ENCODE assay signal across 8 mouse cellular contexts in the genomic region with DNA sequence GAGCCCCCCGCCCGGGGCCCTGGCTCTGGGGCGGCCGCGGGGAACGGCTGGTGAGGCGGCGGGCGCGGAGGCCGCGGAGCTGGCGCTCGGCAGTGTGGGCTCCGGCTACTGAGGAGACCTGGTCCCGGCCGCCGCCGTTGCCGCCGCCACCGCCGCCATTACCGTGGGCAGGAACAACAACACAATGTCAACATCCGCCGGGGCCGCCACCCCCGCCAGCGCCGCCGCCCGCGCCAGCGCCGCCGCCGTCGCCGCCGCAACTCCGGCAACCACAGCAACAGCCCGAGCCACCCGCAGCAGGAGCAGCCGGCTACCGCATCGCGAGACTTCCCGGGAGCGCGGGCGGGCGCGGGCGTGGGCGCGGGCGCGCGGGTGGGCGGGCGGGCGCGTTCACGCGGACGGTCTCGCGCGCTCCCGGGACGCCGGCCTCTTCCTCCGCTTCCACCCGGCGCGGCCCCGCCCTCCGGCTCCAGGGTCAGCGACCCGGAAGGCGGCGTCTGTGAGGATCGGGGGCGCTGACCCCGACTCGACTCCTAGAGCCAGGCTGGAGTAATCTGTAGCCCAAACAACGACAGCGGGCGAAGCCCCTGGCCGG. TPM values are rescaled to one million over a fixed set of nuclear protein-coding genes. Genes with fewer than 3 reads are reported as not detected.
DNase-seq lines count a peak whose midpoint lies in the region; ATAC-seq and TF ChIP-seq lines count a peak whose summit lies in the region.

Gene Chic2, minus strand, starts transcription at position 465 of the 595 bp plus-strand sequence.

- peak; percentile 96 for ATAC-seq in embryonic facial prominence, embryonic 14.5 days (ENCODE audit: low read depth)
- ATAC-seq in kidney, embryonic 14.5 days (ENCODE audit: low FRiP score, low TSS enrichment), result peak; percentile 90
- peak; percentile 85 for ATAC-seq in limb, embryonic 15.5 days (ENCODE audit: insufficient number of reproducible peaks, low FRiP score, low TSS enrichment, low read depth)
- peak; percentile 94 for ATAC-seq in midbrain, postnatal 0 days (ENCODE audit: low FRiP score)

- peak within 1 kb of the TSS; percentile 88 for H3K27ac ChIP-seq in embryonic facial prominence, embryonic 14.5 days (replicated peaks; ENCODE audit: low read depth, low read length)
- H3K27ac ChIP-seq in kidney, embryonic 14.5 days (ENCODE audit: low read depth, low read length), result peak within 1 kb of the TSS; percentile 85
- H3K27ac ChIP-seq in limb, embryonic 15.5 days, result peak within 1 kb of the TSS; percentile 87
- peak within 1 kb of the TSS; percentile 80 for H3K27ac ChIP-seq in midbrain, postnatal 0 days (ENCODE audit: low read depth, low read length)

- H3K4me2 ChIP-seq in embryonic facial prominence, embryonic 14.5 days (ENCODE audit: low read depth, low read length), result peak within 1 kb of the TSS; percentile 79
- peak within 1 kb of the TSS; percentile 82 for H3K4me2 ChIP-seq in kidney, embryonic 14.5 days (replicated peaks; ENCODE audit: low read depth, low read length)
- H3K4me2 ChIP-seq in limb, embryonic 15.5 days, result peak within 1 kb of the TSS; percentile 72
- H3K4me2 ChIP-seq in midbrain, postnatal 0 days (ENCODE audit: low read depth, low read length, poor library complexity, severe bottlenecking), result peak within 1 kb of the TSS; percentile 88

- peak; percentile 65 for DNase-seq in 3T3-L1 (ENCODE audit: low read depth, low spot score)
- peak; percentile 65 to 70 for DNase-seq in adrenal gland, postnatal 4 days (ENCODE audit: low spot score in 2 of 2)
- peak; percentile 86 for DNase-seq in embryonic facial prominence, embryonic 14.5 days (ENCODE audit: low spot score)
- DNase-seq in heart, adult 9 months (ENCODE audit: low spot score in 2 of 2), result peak; percentile 89 to 93
- peak; percentile 85 for DNase-seq in midbrain, postnatal 0 days (ENCODE audit: low spot score)
- peak; percentile 77 to 87 for DNase-seq in spleen, postnatal 10 days (ENCODE audit: low spot score in 2 of 2)

- H3K4me3 ChIP-seq in embryonic facial prominence, embryonic 14.5 days (ENCODE audit: low read depth, low read length), result peak within 1 kb of the TSS; percentile 97
- H3K4me3 ChIP-seq in kidney, embryonic 14.5 days (ENCODE audit: low read length), result peak within 1 kb of the TSS; percentile 99
- H3K4me3 ChIP-seq in limb, embryonic 15.5 days, result peak within 1 kb of the TSS; percentile 98
- H3K4me3 ChIP-seq in midbrain, postnatal 0 days (ENCODE audit: low read depth, low read length), result peak within 1 kb of the TSS; percentile 99

- peaks cover 10% of the 10 kb centered on the region for H3K4me1 ChIP-seq in embryonic facial prominence, embryonic 14.5 days (ENCODE audit: control insufficient read depth, insufficient read depth, low read length)
- peaks cover 17% of the 10 kb centered on the region; the same call in 1 of the 2 replicates for H3K4me1 ChIP-seq in kidney, embryonic 14.5 days (ENCODE audit: control insufficient read depth, insufficient read depth, low read length)
- peaks cover 4% of the 10 kb centered on the region for H3K4me1 ChIP-seq in limb, embryonic 15.5 days
- H3K4me1 ChIP-seq in midbrain, postnatal 0 days (ENCODE audit: insufficient read depth, low read length), result no peaks in the 10 kb centered on the region; the same call in 1 of the 2 replicates

- H3K36me3 ChIP-seq in embryonic facial prominence, embryonic 14.5 days (ENCODE audit: control insufficient read depth, insufficient read depth, low read length), result no peaks in the 10 kb centered on the region
- no peaks in the 10 kb centered on the region for H3K36me3 ChIP-seq in kidney, embryonic 14.5 days (ENCODE audit: control insufficient read depth, insufficient read depth, low read length)
- no peaks in the 10 kb centered on the region for H3K36me3 ChIP-seq in limb, embryonic 15.5 days
- H3K36me3 ChIP-seq in midbrain, postnatal 0 days (ENCODE audit: insufficient read depth, low read length), result no peaks in the 10 kb centered on the region

- no peaks in the 10 kb centered on the region for H3K9me3 ChIP-seq in embryonic facial prominence, embryonic 14.5 days (ENCODE audit: control insufficient read depth, low read length)
- no peaks in the 10 kb centered on the region for H3K9me3 ChIP-seq in kidney, embryonic 14.5 days (ENCODE audit: control insufficient read depth, low read length)
- H3K9me3 ChIP-seq in limb, embryonic 15.5 days, result no peaks in the 10 kb centered on the region
- H3K9me3 ChIP-seq in midbrain, postnatal 0 days (ENCODE audit: low read length), result no peaks in the 10 kb centered on the region

- H3K27me3 ChIP-seq in embryonic facial prominence, embryonic 14.5 days (replicated peaks; ENCODE audit: control insufficient read depth, insufficient read depth, low read length), result no peaks in the 10 kb centered on the region
- H3K27me3 ChIP-seq in kidney, embryonic 14.5 days (ENCODE audit: control insufficient read depth, insufficient read depth, low read length), result 0 out of 2 replicates have a peak, but pooled peaks cover 3% of the 10 kb centered on the region
- no peaks in the 10 kb centered on the region for H3K27me3 ChIP-seq in limb, embryonic 15.5 days
- H3K27me3 ChIP-seq in midbrain, postnatal 0 days (ENCODE audit: insufficient read depth, low read length), result no peaks in the 10 kb centered on the region

- no peak for TF ChIP-seq CTCF in midbrain, postnatal 0 days (IDR thresholded peaks at IDR 0.05)

- peak within 1 kb of the TSS; percentile 100 for H3K9ac ChIP-seq in embryonic facial prominence, embryonic 14.5 days (ENCODE audit: low read depth, low read length)
- H3K9ac ChIP-seq in kidney, embryonic 14.5 days (ENCODE audit: low read depth, low read length), result peak within 1 kb of the TSS; percentile 99
- H3K9ac ChIP-seq in limb, embryonic 15.5 days, result peak within 1 kb of the TSS; percentile 100
- H3K9ac ChIP-seq in midbrain, postnatal 0 days (replicated peaks; ENCODE audit: low read length, poor library complexity, severe bottlenecking), result peak within 1 kb of the TSS; percentile 96

- WGBS in embryonic facial prominence, embryonic 14.5 days, result 0% methylated on average over 30 of the region's 90 CpGs
- 1% methylated on average over 54 of the region's 90 CpGs for WGBS in kidney, embryonic 14.5 days
- 0% methylated on average over 21 of the region's 90 CpGs for WGBS in limb, embryonic 15.5 days
- WGBS in midbrain, postnatal 0 days, result under 1% methylated on average over 44 of the region's 90 CpGs

RNA-seq across cellular contexts. Expression of gene Chic2, which starts in this region (rescaled TPM):
- total RNA-seq in adrenal gland, postnatal 4 days (2021), result 10 to 100 TPM; 39.4 to 49.4 TPM
- polyA plus RNA-seq in embryonic facial prominence, embryonic 14.5 days (2014; fragmentation: Nextera tagmentation; extraction: Ambion mirVana), result 46.5 and 53.4 TPM in 2 replicates
- polyA plus RNA-seq in kidney, embryonic 14.5 days (2014; fragmentation: Nextera tagmentation; extraction: Ambion mirVana), result 40.4 and 51.8 TPM in 2 replicates
- polyA plus RNA-seq in limb, embryonic 15.5 days (2015; fragmentation: Nextera tagmentation; extraction: Ambion mirVana), result 25.1 and 32.1 TPM in 2 replicates
- 9.6 and 26.7 TPM in 2 replicates for total RNA-seq in midbrain, postnatal 0 days (2014; rRNA removed)
- 23.9 and 31.4 TPM in 2 replicates for polyA plus RNA-seq in midbrain, postnatal 0 days (2015; fragmentation: Nextera tagmentation; extraction: Ambion mirVana)

Comparison
In these comparisons a context has a peak if more than half of its experiments do, and no peak if none do; other contexts are left out.
1. Peak in every context shown above with its lines: DNase-seq, ATAC-seq, H3K4me3 ChIP-seq and H3K27ac ChIP-seq.